Mouse (Mus musculus) intestine, embryonic 16.5 days (tissue): ENCODE measurements at regions not wholly inside any gene's neighbourhood (a gene's known extent, or its start where the extent isn't known, plus 50 kb on each side); places are given as distances from the start of the nearest gene placed in this dataset.

Source experiments
- ATAC-seq: fragments of 200-750 bp; cut with Nextera tagmentation; 2 replicates; pipeline ENCODE4 v1.8.0; 2017; ENCODE audit warnings: moderate TSS enrichment, moderate library complexity
- H3K27ac ChIP-seq: fragments of 300-500 bp; sonication (generic); 2 replicates; pipeline ENCODE4 v1.5.1; 2014; ENCODE audit warnings: mild to moderate bottlenecking, low read length
- H3K27me3 ChIP-seq: fragments of 300-500 bp; sonication (generic); replicated peaks from 2 replicates; pipeline ENCODE4 v1.6.1; 2014; ENCODE audit warnings: low read length, control low read depth, mixed read lengths; ENCODE audit not compliant: control insufficient read depth, insufficient read depth
- H3K36me3 ChIP-seq: fragments of 300-500 bp; sonication (generic); 2 replicates; pipeline ENCODE4 v1.6.1; 2014; ENCODE audit warnings: low read length, control low read depth; ENCODE audit not compliant: control insufficient read depth, insufficient read depth
- H3K4me1 ChIP-seq: fragments of 300-500 bp; sonication (generic); 2 replicates; pipeline ENCODE4 v1.6.1; 2014; ENCODE audit warnings: low read length, control low read depth, mixed read lengths; ENCODE audit not compliant: control insufficient read depth, insufficient read depth
- H3K4me2 ChIP-seq: fragments of 300-500 bp; sonication (generic); 2 replicates; pipeline ENCODE4 v1.6.1; 2014; ENCODE audit warnings: low read depth, low read length, control low read depth
- H3K4me3 ChIP-seq: fragments of 300-500 bp; sonication (generic); 2 replicates; pipeline ENCODE4 v1.5.1; 2014; ENCODE audit warnings: mild to moderate bottlenecking, low read length
- H3K9ac ChIP-seq: fragments of 300-500 bp; sonication (generic); 2 replicates; pipeline ENCODE4 v1.6.1; 2014; ENCODE audit warnings: low read depth, low read length
- H3K9me3 ChIP-seq: fragments of 300-500 bp; sonication (generic); 2 replicates; pipeline ENCODE4 v1.6.1; 2016; ENCODE audit warnings: low read length, control low read depth; ENCODE audit not compliant: control insufficient read depth
- WGBS: fragments of 180-500 bp; shearing (Covaris S2); extraction: QIAGEN DNeasy Blood & Tissue Kit; methylation state at CpG from one replicate; pipeline ENCODE4 v1.1.7; 2014; 5-methylcytosine and 5-hydroxymethylcytosine counted together

DNA sequence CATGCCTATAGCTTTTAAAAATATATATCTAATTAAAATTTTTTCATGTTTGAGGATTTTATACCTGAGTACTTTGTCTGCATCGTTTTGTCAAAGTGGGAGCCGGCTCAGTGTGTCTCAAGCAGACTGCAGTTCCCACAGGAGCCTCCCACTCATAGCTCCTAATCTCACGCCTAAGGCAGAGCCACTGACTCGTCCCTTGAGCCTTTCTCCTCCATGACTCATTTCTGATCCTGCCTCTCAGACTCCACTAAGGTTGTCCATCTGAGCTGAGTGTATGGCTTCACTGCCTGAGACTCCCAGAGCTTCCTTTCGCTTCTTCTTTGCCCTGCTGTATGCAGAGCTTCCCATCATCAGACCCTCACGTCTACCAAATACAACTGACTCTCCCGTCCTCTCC, 98.8 kb downstream of the Efnb2 start:
- H3K36me3 ChIP-seq: no peaks in the 10 kb centered on the region
- H3K27ac ChIP-seq: no peak overlapping the region
- H3K9ac ChIP-seq: no peak overlapping the region
- H3K4me1 ChIP-seq: no peaks in the 10 kb centered on the region
- no peak for ATAC-seq
- H3K4me2 ChIP-seq: no peak overlapping the region
- WGBS: 86% methylated on average over 7 of the region's 7 CpGs
- no peaks in the 10 kb centered on the region for H3K27me3 ChIP-seq
- no peak overlapping the region for H3K4me3 ChIP-seq
- H3K9me3 ChIP-seq: no peaks in the 10 kb centered on the region

DNA sequence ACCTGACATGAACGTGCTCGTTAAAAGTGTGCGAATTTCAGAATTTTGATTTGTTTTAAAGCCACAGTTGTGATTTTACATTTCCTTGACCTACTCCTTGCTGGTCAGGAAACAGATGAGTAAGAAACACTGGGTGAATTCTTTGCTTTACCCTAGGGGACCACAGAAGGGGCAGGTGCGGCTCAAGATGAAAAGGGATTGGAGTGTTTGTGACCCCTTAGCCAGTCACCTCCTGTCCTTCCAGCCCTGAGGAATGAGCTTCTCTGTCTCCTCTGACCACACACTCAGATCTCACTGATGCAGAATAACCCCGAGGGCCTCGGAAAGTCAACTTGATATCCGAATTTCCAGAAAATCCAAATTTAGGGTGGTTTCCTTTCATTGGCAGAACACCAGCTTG, 103.0 kb downstream of the Efnb2 start:
- H3K4me3 ChIP-seq: no peak overlapping the region
- no peak overlapping the region for H3K4me2 ChIP-seq
- no peak overlapping the region for H3K9ac ChIP-seq
- no peaks in the 10 kb centered on the region for H3K27me3 ChIP-seq
- H3K27ac ChIP-seq: no peak overlapping the region
- peaks cover 10% of the 10 kb centered on the region; the same call in 1 of the 2 replicates for H3K4me1 ChIP-seq
- no peaks in the 10 kb centered on the region for H3K9me3 ChIP-seq
- ATAC-seq: no peak
- WGBS: 88% methylated on average over 7 of the region's 7 CpGs
- no peaks in the 10 kb centered on the region for H3K36me3 ChIP-seq

- Histone ChIP-seq H3K9me3 (no peaks in the 10 kb centered on the region), H3K36me3 (no peaks in the 10 kb centered on the region), H3K4me3 (no peak overlapping the region), H3K27me3 (no peaks in the 10 kb centered on the region), H3K4me1 (peaks cover 10% of the 10 kb centered on the region; the same call in 1 of the 2 replicates), H3K27ac (peak overlapping the region; percentile 49; the same call in 1 of the 2 replicates), H3K4me2 (no peak overlapping the region), H3K9ac (no peak overlapping the region)
- WGBS: 32% methylated on average over 10 of the region's 10 CpGs
- ATAC-seq: peak; percentile 93
Observed at GRCm38 (mm10) chr8:8556152-8556551, 104.9 kb downstream of the Efnb2 start.

DNA sequence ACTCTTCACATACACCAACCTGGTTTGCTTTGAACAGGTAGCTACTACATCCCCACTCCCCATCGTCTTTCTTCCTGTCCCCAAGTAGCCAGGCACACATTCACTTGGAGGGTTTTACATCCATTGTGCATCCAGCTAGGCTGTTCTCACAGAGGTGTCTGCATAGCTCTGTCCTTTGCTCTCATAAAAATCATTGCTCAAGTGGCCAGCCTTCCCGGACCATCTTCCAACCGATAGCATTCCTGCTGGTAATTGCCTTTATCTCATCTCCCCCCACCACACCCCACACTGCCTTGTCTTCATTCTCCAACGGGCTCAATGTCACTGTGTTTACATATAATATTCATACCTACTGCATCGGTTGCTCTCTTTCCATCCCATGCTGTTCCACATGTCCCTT, 106.4 kb downstream of the Efnb2 start:
- Histone ChIP-seq H3K4me2 (no peak overlapping the region), H3K9me3 (no peaks in the 10 kb centered on the region), H3K27ac (peak overlapping the region; percentile 5; the same call in 1 of the 2 replicates), H3K4me3 (no peak overlapping the region), H3K4me1 (peaks cover 10% of the 10 kb centered on the region; the same call in 1 of the 2 replicates), H3K36me3 (no peaks in the 10 kb centered on the region), H3K27me3 (no peaks in the 10 kb centered on the region), H3K9ac (no peak overlapping the region)
- peak; percentile 69 for ATAC-seq
- WGBS: 57% methylated on average over 5 of the region's 5 CpGs

GRCm38 (mm10) chr8:8552779-8553178, 108.3 kb downstream of the Efnb2 start:
- Histone ChIP-seq H3K4me2 (no peak overlapping the region), H3K4me3 (no peak overlapping the region), H3K9me3 (0 out of 2 replicates have a peak, but pooled peaks cover 2% of the 10 kb centered on the region), H3K4me1 (peaks cover 10% of the 10 kb centered on the region; the same call in 1 of the 2 replicates), H3K9ac (no peak overlapping the region), H3K27me3 (no peaks in the 10 kb centered on the region), H3K27ac (no peak overlapping the region), H3K36me3 (no peaks in the 10 kb centered on the region)
- 88% methylated on average over 1 of the region's 1 CpGs for WGBS
- ATAC-seq: no peak

- H3K4me3 ChIP-seq: no peak overlapping the region
- no peaks in the 10 kb centered on the region for H3K9me3 ChIP-seq
- 67% methylated on average over 5 of the region's 5 CpGs for WGBS
- H3K4me1 ChIP-seq: no peaks in the 10 kb centered on the region
- H3K27ac ChIP-seq: no peak overlapping the region
- H3K9ac ChIP-seq: no peak overlapping the region
- H3K27me3 ChIP-seq: no peaks in the 10 kb centered on the region
- H3K36me3 ChIP-seq: no peaks in the 10 kb centered on the region
- no peak for ATAC-seq
- no peak overlapping the region for H3K4me2 ChIP-seq
Observed at GRCm38 (mm10) chr8:8536626-8537025, 124.4 kb downstream of the Efnb2 start.

DNA sequence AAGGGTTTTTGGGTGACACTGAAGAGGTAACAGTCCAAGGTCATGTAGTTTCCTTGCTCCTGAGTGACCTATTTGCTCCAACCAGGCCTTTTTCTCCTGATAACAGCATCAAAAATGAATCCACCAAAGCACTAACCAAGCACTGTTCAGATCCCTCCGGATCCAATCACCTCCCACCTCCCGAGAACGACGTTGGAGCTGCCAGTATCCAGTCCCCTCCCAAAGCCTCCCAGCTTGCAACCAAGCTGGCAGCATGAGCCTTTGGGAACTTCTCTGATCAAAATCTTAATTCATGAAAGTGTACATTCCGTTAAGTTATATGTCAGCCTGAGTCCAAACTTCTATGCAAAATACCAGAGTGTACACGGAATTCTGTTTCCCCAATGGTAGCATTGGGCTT, 126.3 kb downstream of the Efnb2 start:
- Histone ChIP-seq H3K4me2 (no peak overlapping the region), H3K27me3 (no peaks in the 10 kb centered on the region), H3K4me1 (no peaks in the 10 kb centered on the region), H3K36me3 (no peaks in the 10 kb centered on the region), H3K27ac (no peak overlapping the region), H3K9me3 (no peaks in the 10 kb centered on the region), H3K4me3 (no peak overlapping the region), H3K9ac (no peak overlapping the region)
- no peak for ATAC-seq
- WGBS: 50% methylated on average over 6 of the region's 6 CpGs

DNA sequence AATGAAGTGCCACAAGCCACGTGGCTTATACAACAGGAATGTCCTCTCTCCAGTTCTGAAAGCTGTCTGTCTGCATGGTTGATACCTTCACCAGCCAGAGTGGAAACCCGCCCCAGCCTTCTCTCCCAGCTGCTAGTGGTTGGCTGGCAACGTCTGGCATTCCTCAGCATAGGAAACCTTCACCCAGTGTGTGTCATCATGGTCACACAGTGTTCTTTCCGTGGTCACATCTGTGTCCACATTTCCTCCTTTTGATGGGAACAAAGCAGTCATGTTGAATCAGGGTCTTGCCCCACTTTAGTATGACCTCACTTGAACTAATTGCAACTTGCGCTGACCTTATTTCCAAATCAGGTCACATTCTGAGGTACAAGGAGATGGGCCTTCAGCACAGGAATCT, 128.1 kb downstream of the Efnb2 start:
- no peak for ATAC-seq
- WGBS: 79% methylated on average over 5 of the region's 5 CpGs
- no peak overlapping the region for H3K27ac ChIP-seq

GRCm38 (mm10) chr8:8530540-8530939, 130.5 kb downstream of the Efnb2 start:
- no peak overlapping the region for H3K27ac ChIP-seq
- no peak for ATAC-seq

More for the DNA sequence above, 128.1 kb downstream of the Efnb2 start:
- Histone ChIP-seq H3K27me3 (no peaks in the 10 kb centered on the region), H3K9ac (no peak overlapping the region), H3K4me3 (no peak overlapping the region), H3K4me2 (no peak overlapping the region), H3K36me3 (no peaks in the 10 kb centered on the region), H3K4me1 (no peaks in the 10 kb centered on the region), H3K9me3 (no peaks in the 10 kb centered on the region)

GRCm38 (mm10) chr8:8521532-8521931, 139.5 kb downstream of the Efnb2 start:
- 96% methylated on average over 1 of the region's 1 CpGs for WGBS
- Histone ChIP-seq H3K4me1 (no peaks in the 10 kb centered on the region), H3K9ac (no peak overlapping the region), H3K27ac (no peak overlapping the region), H3K36me3 (no peaks in the 10 kb centered on the region), H3K4me2 (no peak overlapping the region), H3K4me3 (no peak overlapping the region), H3K9me3 (no peaks in the 10 kb centered on the region), H3K27me3 (no peaks in the 10 kb centered on the region)
- ATAC-seq: no peak

More at GRCm38 (mm10) chr8:8530540-8530939, 130.5 kb downstream of the Efnb2 start:
- H3K4me3 ChIP-seq: no peak overlapping the region
- H3K36me3 ChIP-seq: no peaks in the 10 kb centered on the region
- H3K27me3 ChIP-seq: no peaks in the 10 kb centered on the region
- no peak overlapping the region for H3K9ac ChIP-seq
- no peaks in the 10 kb centered on the region for H3K9me3 ChIP-seq
- no peaks in the 10 kb centered on the region for H3K4me1 ChIP-seq
- WGBS: 65% methylated on average over 5 of the region's 5 CpGs
- no peak overlapping the region for H3K4me2 ChIP-seq
